Mouse (Mus musculus): ENCODE measurements at regions not wholly inside any gene's neighbourhood (a gene's known extent, or its start where the extent isn't known, plus 50 kb on each side); places are given as distances from the start of the nearest gene placed in this dataset.
A peak's percentile ranks its signal among the peaks of the same experiment; 100 is the strongest.

GRCm38 (mm10) chr10:67721787-67722186 is 173.0 kb upstream of the Ado start:
- H3K27me3 ChIP-seq (ENCODE audit: control insufficient read depth, insufficient read depth, insufficient read length), result no peaks in the 10 kb centered on the region
- H3K4me3 ChIP-seq (ENCODE audit: insufficient read depth, poor library complexity, severe bottlenecking), result no peak overlapping the region
- TF ChIP-seq FOSL1 (IDR thresholded peaks at IDR 0.05; ENCODE audit: insufficient read depth, low read length, poor library complexity, severe bottlenecking) (no peak), CTCF (IDR thresholded peaks at IDR 0.05; ENCODE audit: control insufficient read depth, insufficient read depth, insufficient read length) (peak; percentile 58), MYOD1 (IDR thresholded peaks at IDR 0.05; ENCODE audit: control insufficient read depth, insufficient read length, low read depth) (no peak)
- no peaks in the 10 kb centered on the region for H3K36me3 ChIP-seq (ENCODE audit: control insufficient read depth, insufficient read depth)
- no peak overlapping the region for H3ac ChIP-seq (ENCODE audit: control insufficient read depth, insufficient read length, low read depth)
- H3K79me2 ChIP-seq (ENCODE audit: control insufficient read depth, insufficient read depth), result no peaks in the 10 kb centered on the region
- H3K79me3 ChIP-seq (ENCODE audit: low read depth), result no peaks in the 10 kb centered on the region

DNA sequence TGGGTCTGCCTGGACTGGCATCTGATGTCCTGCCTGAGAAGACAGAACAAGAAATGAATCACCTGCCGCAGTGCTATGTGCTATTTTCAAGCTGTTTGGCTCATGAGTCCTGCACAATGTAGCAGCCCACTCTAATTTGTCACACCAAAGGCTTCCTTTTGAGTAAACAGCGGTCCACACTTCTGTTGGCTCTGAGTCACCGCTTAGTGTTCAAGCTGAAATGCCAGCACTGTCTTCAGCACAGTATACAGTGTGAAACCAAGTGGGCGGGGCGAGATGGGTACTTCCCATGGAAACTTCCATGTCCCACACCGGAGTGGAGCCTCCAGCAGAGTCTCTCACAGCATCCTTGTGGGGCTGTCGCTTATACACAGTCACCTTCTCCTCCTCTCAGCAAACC is 168.8 kb upstream of the Ado start:
- no peak overlapping the region for H3K4me3 ChIP-seq (ENCODE audit: insufficient read depth, poor library complexity, severe bottlenecking)
- peak; percentile 40 for TF ChIP-seq FOSL1 (IDR thresholded peaks at IDR 0.05; ENCODE audit: insufficient read depth, low read length, poor library complexity, severe bottlenecking)
- TF ChIP-seq MAX (IDR thresholded peaks at IDR 0.05), result peak; percentile 20
- TF ChIP-seq MYOG (IDR thresholded peaks at IDR 0.05; ENCODE audit: control insufficient read depth, extremely low read depth, insufficient read length), result no peak
- peak; percentile 6 for TF ChIP-seq MYOD1 (IDR thresholded peaks at IDR 0.05; ENCODE audit: control insufficient read depth, insufficient read length, low read depth)
- no peaks in the 10 kb centered on the region for H3K36me3 ChIP-seq (ENCODE audit: control insufficient read depth, insufficient read depth)
- H3K79me2 ChIP-seq (ENCODE audit: control insufficient read depth, insufficient read depth), result no peaks in the 10 kb centered on the region
- H3K79me3 ChIP-seq (ENCODE audit: low read depth), result no peaks in the 10 kb centered on the region
- no peak overlapping the region for H3ac ChIP-seq (ENCODE audit: control insufficient read depth, insufficient read length, low read depth)
- H3K27me3 ChIP-seq (ENCODE audit: control insufficient read depth, insufficient read depth, insufficient read length), result no peaks in the 10 kb centered on the region

DNA sequence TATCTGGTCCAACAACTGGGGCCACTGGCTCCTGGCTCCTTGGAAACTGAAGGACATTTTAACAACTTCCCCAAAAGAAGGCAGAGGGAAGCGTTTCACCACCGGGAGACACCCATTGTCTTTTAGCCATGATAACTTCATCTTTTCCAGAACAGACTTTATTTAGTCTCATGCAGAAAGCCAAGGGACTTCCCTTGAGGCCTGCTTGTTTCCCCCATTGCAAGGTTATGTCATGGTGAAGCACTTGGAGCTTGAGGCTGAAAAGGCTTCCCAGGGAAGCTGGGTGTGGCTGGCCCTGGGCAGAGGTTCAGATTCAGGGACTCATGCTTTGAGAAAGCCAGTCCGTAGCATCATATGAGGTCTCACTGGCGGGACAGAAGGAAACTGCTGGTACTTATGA is 166.3 kb upstream of the Ado start:
- Histone ChIP-seq H3K36me3 (ENCODE audit: control insufficient read depth, insufficient read depth) (no peaks in the 10 kb centered on the region), H3K79me2 (ENCODE audit: control insufficient read depth, insufficient read depth) (no peaks in the 10 kb centered on the region), H3ac (ENCODE audit: control insufficient read depth, insufficient read length, low read depth) (no peak overlapping the region), H3K79me3 (ENCODE audit: low read depth) (no peaks in the 10 kb centered on the region), H3K4me3 (ENCODE audit: insufficient read depth, poor library complexity, severe bottlenecking) (no peak overlapping the region), H3K27me3 (ENCODE audit: control insufficient read depth, insufficient read depth, insufficient read length) (no peaks in the 10 kb centered on the region)
- TF ChIP-seq USF1 (IDR thresholded peaks at IDR 0.05; ENCODE audit: low read depth), result no peak
- no peak for TF ChIP-seq CEBPB (IDR thresholded peaks at IDR 0.05; ENCODE audit: low read depth)
- TF ChIP-seq MAX (IDR thresholded peaks at IDR 0.05), result no peak
- TF ChIP-seq CTCF (IDR thresholded peaks at IDR 0.05; ENCODE audit: control insufficient read depth, insufficient read depth, insufficient read length), result no peak
- TF ChIP-seq MYOG (IDR thresholded peaks at IDR 0.05; ENCODE audit: control insufficient read depth, extremely low read depth, insufficient read length), result no peak
- TF ChIP-seq MYOD1 (IDR thresholded peaks at IDR 0.05; ENCODE audit: control insufficient read depth, insufficient read length, low read depth), result no peak
- no peak for TF ChIP-seq FOSL1 (IDR thresholded peaks at IDR 0.05; ENCODE audit: insufficient read depth, low read length, poor library complexity, severe bottlenecking)

DNA sequence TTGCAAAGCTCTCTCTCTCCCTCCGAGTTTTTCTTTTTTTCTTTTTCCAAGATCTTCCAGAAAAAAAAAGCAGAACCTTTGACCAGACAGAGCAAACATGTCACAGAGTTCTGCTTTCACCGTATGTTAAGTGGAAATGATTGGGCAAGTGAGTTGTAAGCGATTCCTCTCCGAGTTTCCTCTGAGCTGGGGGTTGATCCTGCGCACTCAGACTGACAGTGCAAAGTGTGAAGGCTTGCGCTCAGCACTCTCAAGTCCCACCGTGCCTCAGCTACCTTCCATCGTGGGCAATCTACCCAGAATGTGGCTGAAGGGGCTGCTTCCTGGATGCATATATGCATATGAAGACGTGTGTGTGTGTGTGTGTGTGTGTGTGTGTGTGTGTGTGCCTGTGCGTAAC is 164.3 kb upstream of the Ado start:
- no peak overlapping the region for H3K4me3 ChIP-seq (ENCODE audit: insufficient read depth, poor library complexity, severe bottlenecking)
- no peaks in the 10 kb centered on the region for H3K27me3 ChIP-seq (ENCODE audit: control insufficient read depth, insufficient read depth, insufficient read length)
- no peak overlapping the region for H3ac ChIP-seq (ENCODE audit: control insufficient read depth, insufficient read length, low read depth)
- no peaks in the 10 kb centered on the region for H3K79me3 ChIP-seq (ENCODE audit: low read depth)
- H3K79me2 ChIP-seq (ENCODE audit: control insufficient read depth, insufficient read depth), result no peaks in the 10 kb centered on the region
- TF ChIP-seq CTCF (IDR thresholded peaks at IDR 0.05; ENCODE audit: control insufficient read depth, insufficient read depth, insufficient read length), result no peak
- TF ChIP-seq MYOD1 (IDR thresholded peaks at IDR 0.05; ENCODE audit: control insufficient read depth, insufficient read length, low read depth), result no peak
- no peak for TF ChIP-seq USF1 (IDR thresholded peaks at IDR 0.05; ENCODE audit: low read depth)
- no peak for TF ChIP-seq FOSL1 (IDR thresholded peaks at IDR 0.05; ENCODE audit: insufficient read depth, low read length, poor library complexity, severe bottlenecking)
- TF ChIP-seq MYOG (IDR thresholded peaks at IDR 0.05; ENCODE audit: control insufficient read depth, extremely low read depth, insufficient read length), result no peak
- TF ChIP-seq CEBPB (IDR thresholded peaks at IDR 0.05; ENCODE audit: low read depth), result no peak
- TF ChIP-seq MAX (IDR thresholded peaks at IDR 0.05), result no peak
- H3K36me3 ChIP-seq (ENCODE audit: control insufficient read depth, insufficient read depth), result no peaks in the 10 kb centered on the region

- no peak for TF ChIP-seq MYOG (IDR thresholded peaks at IDR 0.05; ENCODE audit: control insufficient read depth, extremely low read depth, insufficient read length)
- TF ChIP-seq FOSL1 (IDR thresholded peaks at IDR 0.05; ENCODE audit: insufficient read depth, low read length, poor library complexity, severe bottlenecking), result no peak
- TF ChIP-seq CEBPB (IDR thresholded peaks at IDR 0.05; ENCODE audit: low read depth), result no peak
- TF ChIP-seq USF1 (IDR thresholded peaks at IDR 0.05; ENCODE audit: low read depth), result no peak
- TF ChIP-seq MYOD1 (IDR thresholded peaks at IDR 0.05; ENCODE audit: control insufficient read depth, insufficient read length, low read depth), result no peak
- no peak for TF ChIP-seq MAX (IDR thresholded peaks at IDR 0.05)
Observed at GRCm38 (mm10) chr10:67712665-67713064, 163.9 kb upstream of the Ado start.

GRCm38 (mm10) chr10:67711961-67712360 is 163.2 kb upstream of the Ado start:
- no peaks in the 10 kb centered on the region for H3K79me2 ChIP-seq (ENCODE audit: control insufficient read depth, insufficient read depth)
- no peak overlapping the region for H3ac ChIP-seq (ENCODE audit: control insufficient read depth, insufficient read length, low read depth)
- H3K27me3 ChIP-seq (ENCODE audit: control insufficient read depth, insufficient read depth, insufficient read length), result no peaks in the 10 kb centered on the region
- H3K36me3 ChIP-seq (ENCODE audit: control insufficient read depth, insufficient read depth), result no peaks in the 10 kb centered on the region
- H3K79me3 ChIP-seq (ENCODE audit: low read depth), result no peaks in the 10 kb centered on the region
- TF ChIP-seq USF1 (IDR thresholded peaks at IDR 0.05; ENCODE audit: low read depth) (no peak), FOSL1 (IDR thresholded peaks at IDR 0.05; ENCODE audit: insufficient read depth, low read length, poor library complexity, severe bottlenecking) (no peak), MAX (IDR thresholded peaks at IDR 0.05) (no peak), CEBPB (IDR thresholded peaks at IDR 0.05; ENCODE audit: low read depth) (no peak), MYOG (IDR thresholded peaks at IDR 0.05; ENCODE audit: control insufficient read depth, extremely low read depth, insufficient read length) (no peak), CTCF (IDR thresholded peaks at IDR 0.05; ENCODE audit: control insufficient read depth, insufficient read depth, insufficient read length) (no peak), MYOD1 (IDR thresholded peaks at IDR 0.05; ENCODE audit: control insufficient read depth, insufficient read length, low read depth) (no peak)
- no peak overlapping the region for H3K4me3 ChIP-seq (ENCODE audit: insufficient read depth, poor library complexity, severe bottlenecking)

More at GRCm38 (mm10) chr10:67712665-67713064, 163.9 kb upstream of the Ado start:
- Histone ChIP-seq H3K27me3 (ENCODE audit: control insufficient read depth, insufficient read depth, insufficient read length) (no peaks in the 10 kb centered on the region), H3K36me3 (ENCODE audit: control insufficient read depth, insufficient read depth) (no peaks in the 10 kb centered on the region), H3K4me3 (ENCODE audit: insufficient read depth, poor library complexity, severe bottlenecking) (no peak overlapping the region), H3K79me3 (ENCODE audit: low read depth) (no peaks in the 10 kb centered on the region), H3K79me2 (ENCODE audit: control insufficient read depth, insufficient read depth) (no peaks in the 10 kb centered on the region), H3ac (ENCODE audit: control insufficient read depth, insufficient read length, low read depth) (no peak overlapping the region)

All from C2C12 (cell line).